Mouse (Mus musculus) midbrain, embryonic 10.5 days (tissue): Measurements from ENCODE around the gene Opcml. TPM values are rescaled to one million over a fixed set of nuclear protein-coding genes. Genes with fewer than 3 reads are reported as not detected.

ENCODE experiments used
- DNase-seq: peaks from one replicate; pipeline ENCODE4 v3.0.0-alpha.2; 2017; ENCODE audit warnings: low spot score
- H3K27ac ChIP-seq: fragments of 300-500 bp; sonication (generic); replicated peaks from 2 replicates; pipeline ENCODE4 v1.5.1; 2016; ENCODE audit warnings: mild to moderate bottlenecking
- H3K27me3 ChIP-seq: fragments of 300-500 bp; sonication (generic); 2 replicates; pipeline ENCODE4 v1.6.1; 2016; ENCODE audit warnings: low read depth, mild to moderate bottlenecking; ENCODE audit not compliant: poor library complexity, severe bottlenecking
- H3K36me3 ChIP-seq: fragments of 300-500 bp; sonication (generic); 2 replicates; pipeline ENCODE4 v1.6.1; 2016; ENCODE audit warnings: mild to moderate bottlenecking, moderate library complexity
- H3K4me1 ChIP-seq: fragments of 300-500 bp; sonication (generic); 2 replicates; pipeline ENCODE4 v1.6.1; 2016
- H3K4me3 ChIP-seq: fragments of 300-500 bp; sonication (generic); 2 replicates; pipeline ENCODE4 v1.5.1; 2016; ENCODE audit warnings: mild to moderate bottlenecking, moderate library complexity
- H3K9me3 ChIP-seq: fragments of 300-500 bp; sonication (generic); replicated peaks from 2 replicates; pipeline ENCODE4 v1.6.1; 2016; ENCODE audit warnings: mild to moderate bottlenecking
- WGBS: fragments of 180-500 bp; shearing (Covaris S2); methylation state at CpG from one replicate; pipeline ENCODE4 v1.1.7; 2016; 5-methylcytosine and 5-hydroxymethylcytosine counted together
- polyA plus RNA-seq: library from polyadenylated mRNA; unstranded; fragments of >200 nt; fragmentation: Nextera tagmentation; extraction: Ambion mirVana; gene quantifications from 2 replicates; pipeline ENCODE4 v1.2.1, GENCODE M21; 2016

The Opcml gene
- polyA plus RNA-seq, 1 experiment from 2014 or later: 2.0 TPM

DNA sequence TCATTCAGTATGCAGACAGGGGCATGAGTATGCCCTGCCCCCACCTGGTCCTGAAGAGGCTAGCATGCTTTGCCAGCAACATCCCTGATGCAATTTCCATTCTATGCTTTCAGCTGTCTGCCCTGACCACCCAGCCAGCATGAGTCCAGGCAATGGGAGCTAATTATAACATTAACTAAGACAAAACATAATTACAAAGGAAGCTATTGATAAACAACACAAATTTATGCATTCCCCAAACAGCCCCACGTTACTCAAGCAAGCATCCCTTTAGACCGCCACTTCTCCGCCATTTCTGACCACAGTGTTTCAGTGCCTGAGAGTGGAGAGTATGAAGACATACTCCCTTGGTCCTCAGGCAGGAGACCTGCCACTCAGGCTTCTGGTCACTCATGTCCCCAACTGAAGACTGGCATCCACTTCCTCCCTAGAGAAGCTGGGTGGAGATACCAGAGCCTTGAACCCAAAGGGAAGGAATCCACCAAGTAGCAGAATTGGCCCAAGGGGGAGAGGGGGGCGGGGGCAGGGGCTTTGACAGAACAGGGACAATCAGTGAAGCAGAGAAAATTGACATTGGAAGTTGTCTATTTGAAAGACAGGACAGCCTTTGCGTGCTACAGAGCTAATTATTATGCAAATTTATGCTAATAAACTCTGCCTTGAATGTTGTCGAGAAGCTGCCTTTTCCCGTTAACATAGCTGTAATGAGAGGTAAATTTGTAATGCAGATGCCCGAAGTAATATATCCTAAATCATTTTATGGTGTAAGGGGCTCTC, 464.7 kb downstream of the Opcml start:
- Histone ChIP-seq H3K27ac (no peak overlapping the region), H3K9me3 (no peaks in the 10 kb centered on the region), H3K4me1 (peaks cover 13% of the 10 kb centered on the region), H3K27me3 (peaks cover 4% of the 10 kb centered on the region; the same call in 1 of the 2 replicates), H3K36me3 (no peaks in the 10 kb centered on the region), H3K4me3 (no peak overlapping the region)
- 71% methylated on average over 8 of the region's 8 CpGs for WGBS
- no peak for DNase-seq

DNA sequence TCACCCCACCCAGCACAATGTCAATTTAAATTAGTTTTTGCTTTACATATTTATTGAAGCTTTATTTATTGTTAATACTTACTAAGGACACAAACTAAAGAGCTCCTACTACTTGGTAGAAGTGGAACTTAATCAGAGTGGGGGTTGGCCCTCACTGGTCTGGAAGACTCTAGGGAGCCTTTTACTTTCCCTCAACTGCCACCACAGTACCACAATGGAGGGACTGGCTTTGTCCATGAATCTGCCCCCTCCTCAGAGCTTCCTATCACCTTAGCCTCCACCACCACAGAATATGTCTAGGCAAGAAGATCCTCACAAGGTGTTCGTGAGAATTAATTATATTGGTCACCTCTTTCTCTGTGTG, 465.3 kb downstream of the Opcml start:
- WGBS: 90% methylated on average over 1 of the region's 1 CpGs
- Histone ChIP-seq H3K4me3 (no peak overlapping the region), H3K9me3 (no peaks in the 10 kb centered on the region), H3K27ac (no peak overlapping the region), H3K36me3 (no peaks in the 10 kb centered on the region), H3K27me3 (peaks cover 4% of the 10 kb centered on the region; the same call in 1 of the 2 replicates), H3K4me1 (peaks cover 13% of the 10 kb centered on the region)
- DNase-seq: no peak

DNA sequence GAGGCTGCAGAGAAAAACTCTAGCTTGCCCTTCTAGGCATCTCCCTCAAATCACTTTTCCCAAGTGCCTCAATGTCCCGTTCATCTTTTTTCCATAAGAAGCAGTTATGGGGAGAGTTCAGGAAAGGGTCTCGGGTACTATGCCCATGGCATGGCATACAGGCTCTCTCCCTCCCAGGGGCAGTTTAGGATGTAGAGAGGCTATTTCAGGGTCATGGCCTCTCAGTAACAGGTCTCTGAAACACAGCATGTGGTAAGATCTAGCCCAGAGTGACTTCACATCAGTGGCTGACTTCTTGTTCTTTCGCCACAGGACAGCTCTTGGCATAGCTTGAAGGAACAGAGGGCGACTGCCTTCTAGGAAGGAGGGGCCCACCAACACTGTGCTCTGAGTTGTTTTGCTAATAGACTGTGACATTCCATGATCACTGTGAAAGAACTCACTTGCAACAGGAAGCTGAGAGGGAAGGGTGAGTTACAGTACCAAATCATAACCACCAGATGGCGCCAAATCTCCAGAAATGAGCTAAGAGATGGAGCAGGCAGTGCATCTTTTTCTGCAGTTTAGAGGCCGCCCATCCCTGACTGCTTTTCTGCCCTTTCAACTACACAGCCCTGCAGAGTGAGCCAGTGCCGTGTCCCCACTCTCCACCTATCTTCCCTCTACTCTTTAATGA, 470.6 kb downstream of the Opcml start:
- WGBS: 25% methylated on average over 7 of the region's 7 CpGs
- H3K27ac ChIP-seq: no peak overlapping the region
- no peaks in the 10 kb centered on the region for H3K36me3 ChIP-seq
- no peak overlapping the region for H3K4me3 ChIP-seq
- H3K4me1 ChIP-seq: peaks cover 10% of the 10 kb centered on the region
- DNase-seq: peak; percentile 79
- no peaks in the 10 kb centered on the region for H3K9me3 ChIP-seq
- H3K27me3 ChIP-seq: peaks cover 4% of the 10 kb centered on the region

DNA sequence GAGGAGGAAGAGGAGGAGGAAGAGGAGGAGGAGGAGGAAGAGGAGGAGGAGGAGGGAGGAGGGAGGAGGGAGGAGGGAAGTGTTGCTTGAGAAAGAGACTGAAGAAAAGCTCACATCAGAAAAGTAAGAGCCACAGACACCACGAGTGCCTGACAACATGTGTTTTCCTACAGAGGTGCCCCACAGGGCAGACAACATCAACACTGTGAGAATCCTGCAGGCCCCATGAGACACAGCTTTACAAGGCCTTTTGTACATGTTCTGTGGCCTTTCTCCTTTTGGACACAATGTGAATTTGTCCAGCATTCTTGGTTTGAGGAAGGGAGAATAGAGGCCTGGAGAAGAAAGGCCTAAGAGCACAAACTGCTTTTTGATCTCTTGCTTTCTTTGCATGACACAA, 471.4 kb downstream of the Opcml start:
- no peak overlapping the region for H3K27ac ChIP-seq
- no peak for DNase-seq
- H3K9me3 ChIP-seq: no peaks in the 10 kb centered on the region
- peaks cover 4% of the 10 kb centered on the region for H3K27me3 ChIP-seq
- H3K36me3 ChIP-seq: no peaks in the 10 kb centered on the region
- 50% methylated on average over 1 of the region's 1 CpGs for WGBS
- peaks cover 10% of the 10 kb centered on the region for H3K4me1 ChIP-seq
- no peak overlapping the region for H3K4me3 ChIP-seq

DNA sequence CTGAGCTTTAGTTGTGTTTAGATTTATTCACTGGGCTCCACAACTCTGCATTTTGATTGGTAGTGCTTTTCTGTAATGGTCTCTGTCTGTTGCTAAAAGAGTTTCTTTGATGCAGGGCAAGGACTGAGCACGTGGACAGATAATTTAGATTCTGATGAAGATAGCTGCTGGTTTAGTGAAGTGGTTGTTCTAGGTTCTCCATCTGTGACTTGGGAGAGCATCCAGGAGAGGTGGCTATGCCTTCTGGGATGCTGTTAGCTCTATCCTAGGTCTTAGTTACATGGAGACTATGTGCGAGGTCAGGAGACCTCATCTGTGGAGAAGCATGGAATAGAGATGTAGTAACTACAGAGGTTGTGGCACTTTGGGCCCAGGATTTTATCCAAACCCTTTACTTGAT, 472.3 kb downstream of the Opcml start:
- peaks cover 10% of the 10 kb centered on the region for H3K4me1 ChIP-seq
- H3K27ac ChIP-seq: no peak overlapping the region
- peaks cover 4% of the 10 kb centered on the region for H3K27me3 ChIP-seq
- H3K36me3 ChIP-seq: no peaks in the 10 kb centered on the region
- H3K9me3 ChIP-seq: no peaks in the 10 kb centered on the region
- 81% methylated on average over 2 of the region's 2 CpGs for WGBS
- H3K4me3 ChIP-seq: no peak overlapping the region
- no peak for DNase-seq

DNA sequence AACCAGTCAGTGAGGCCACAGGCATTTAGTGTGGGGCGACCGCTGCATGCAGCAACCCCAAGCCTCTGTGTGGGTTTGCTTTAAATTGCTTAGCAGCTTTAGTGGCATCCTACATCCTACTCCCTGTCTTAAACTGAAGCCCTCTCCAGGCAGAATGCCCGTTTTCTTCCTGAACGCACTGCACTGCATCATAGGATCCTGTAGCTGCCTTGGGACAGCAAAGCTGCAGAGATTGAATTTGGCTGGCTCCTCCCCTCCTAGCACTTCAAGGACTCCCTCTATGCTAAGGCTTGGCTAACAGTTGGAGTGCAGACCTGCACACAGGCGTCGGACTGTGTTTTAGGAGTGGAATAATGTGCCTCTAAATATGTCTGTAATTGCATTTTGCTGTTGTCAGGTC, 474.2 kb downstream of the Opcml start:
- Histone ChIP-seq H3K4me3 (no peak overlapping the region), H3K36me3 (no peaks in the 10 kb centered on the region), H3K27ac (no peak overlapping the region), H3K27me3 (no peaks in the 10 kb centered on the region; the same call in none of the 2 replicates), H3K9me3 (no peaks in the 10 kb centered on the region), H3K4me1 (peaks cover 10% of the 10 kb centered on the region)
- WGBS: 43% methylated on average over 6 of the region's 6 CpGs
- DNase-seq: no peak

DNA sequence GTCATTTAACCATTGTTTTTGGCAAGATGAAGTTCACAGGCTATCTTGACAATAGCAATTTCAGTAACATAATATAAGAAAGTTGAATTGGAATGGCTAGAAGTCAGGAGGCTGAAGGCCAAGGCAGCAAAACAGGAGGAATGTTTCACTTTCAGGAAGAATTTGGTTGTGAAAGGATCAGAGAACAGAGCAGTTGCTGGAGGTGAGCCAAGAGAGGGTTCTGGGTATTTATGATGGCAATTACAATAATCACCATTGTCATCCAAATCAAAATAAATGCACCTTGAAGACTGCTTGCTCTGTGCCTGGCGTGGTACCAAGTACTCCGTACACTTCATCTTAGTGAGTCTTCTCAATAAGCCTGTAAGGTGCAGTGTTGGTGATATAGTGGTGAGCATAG, 483.2 kb downstream of the Opcml start:
- H3K36me3 ChIP-seq: no peaks in the 10 kb centered on the region
- no peak for DNase-seq
- H3K4me3 ChIP-seq: no peak overlapping the region
- no peaks in the 10 kb centered on the region for H3K27me3 ChIP-seq
- WGBS: 94% methylated on average over 2 of the region's 2 CpGs
- no peak overlapping the region for H3K27ac ChIP-seq
- H3K9me3 ChIP-seq: no peaks in the 10 kb centered on the region
- H3K4me1 ChIP-seq: no peaks in the 10 kb centered on the region

DNA sequence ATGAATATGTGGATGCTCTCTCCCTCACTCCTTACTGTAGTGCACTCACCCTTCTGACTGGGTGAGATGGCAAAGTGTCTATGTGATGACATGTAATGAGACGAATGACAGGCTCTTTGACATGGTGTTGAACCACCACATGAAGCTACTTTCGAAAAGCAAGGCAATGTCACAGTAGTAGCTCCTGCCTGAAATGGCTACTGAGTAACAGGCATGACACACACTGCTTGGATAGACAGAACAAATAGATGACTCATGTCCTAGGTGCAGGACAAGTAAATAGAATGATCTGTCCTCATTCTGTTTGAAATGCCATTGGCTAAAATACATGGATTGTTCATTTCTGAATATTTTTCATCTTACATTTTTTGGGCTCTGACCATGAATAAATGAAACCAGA, 488.0 kb downstream of the Opcml start:
- H3K27me3 ChIP-seq: no peaks in the 10 kb centered on the region

DNA sequence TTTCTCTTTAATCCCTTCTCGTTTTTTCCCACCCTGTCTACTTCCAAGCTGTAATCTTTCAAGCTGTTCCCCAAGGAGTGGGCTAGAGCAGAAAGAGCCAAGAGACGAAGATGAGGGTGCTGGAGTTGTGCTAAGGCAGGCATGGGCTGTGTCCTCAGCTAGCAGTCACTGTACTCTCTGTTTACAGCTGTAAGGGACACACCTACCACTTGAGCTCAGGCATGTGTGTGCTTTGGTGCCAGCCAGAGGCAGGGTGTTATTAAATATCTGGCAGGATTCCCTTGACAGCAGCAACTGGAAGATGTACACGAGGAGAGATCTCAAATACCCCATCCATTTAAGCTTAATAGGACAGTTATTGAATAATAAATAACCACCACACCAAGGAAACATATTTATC, 490.4 kb downstream of the Opcml start:
- 66% methylated on average over 3 of the region's 3 CpGs for WGBS
- no peak overlapping the region for H3K27ac ChIP-seq
- H3K4me3 ChIP-seq: no peak overlapping the region
- no peaks in the 10 kb centered on the region for H3K36me3 ChIP-seq
- H3K4me1 ChIP-seq: no peaks in the 10 kb centered on the region
- H3K27me3 ChIP-seq: no peaks in the 10 kb centered on the region
- H3K9me3 ChIP-seq: no peaks in the 10 kb centered on the region
- no peak for DNase-seq

More for the DNA sequence above, 488.0 kb downstream of the Opcml start:
- H3K4me1 ChIP-seq: no peaks in the 10 kb centered on the region
- H3K9me3 ChIP-seq: no peaks in the 10 kb centered on the region
- H3K36me3 ChIP-seq: no peaks in the 10 kb centered on the region
- H3K27ac ChIP-seq: no peak overlapping the region
- H3K4me3 ChIP-seq: no peak overlapping the region
- DNase-seq: no peak
- WGBS: 88% methylated on average over 2 of the region's 2 CpGs

DNA sequence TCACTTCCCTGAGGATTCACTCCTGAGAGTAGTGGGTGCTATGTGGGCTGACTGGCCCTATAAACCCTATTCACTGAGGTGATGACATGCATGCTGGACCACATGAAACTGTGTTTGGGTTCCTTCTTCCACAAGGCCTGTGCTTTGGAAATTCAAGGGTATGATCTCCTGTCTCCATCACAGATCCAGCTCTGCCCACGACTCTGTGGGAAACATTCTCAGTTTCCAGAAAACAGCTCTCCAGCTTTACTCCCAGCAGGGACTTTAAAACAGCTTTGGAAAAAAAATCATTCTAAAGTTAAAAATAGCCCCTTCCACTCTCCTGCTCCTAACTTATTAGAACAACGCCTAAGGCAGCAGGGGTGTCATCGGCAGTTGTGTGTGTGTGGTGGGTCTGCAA, 491.0 kb downstream of the Opcml start:
- Histone ChIP-seq H3K4me1 (no peaks in the 10 kb centered on the region), H3K27me3 (no peaks in the 10 kb centered on the region), H3K27ac (no peak overlapping the region), H3K36me3 (no peaks in the 10 kb centered on the region), H3K9me3 (no peaks in the 10 kb centered on the region), H3K4me3 (no peak overlapping the region)
- no peak for DNase-seq
- whole genome bisulfite sequencing: 69% methylated on average over 3 of the region's 3 CpGs

DNA sequence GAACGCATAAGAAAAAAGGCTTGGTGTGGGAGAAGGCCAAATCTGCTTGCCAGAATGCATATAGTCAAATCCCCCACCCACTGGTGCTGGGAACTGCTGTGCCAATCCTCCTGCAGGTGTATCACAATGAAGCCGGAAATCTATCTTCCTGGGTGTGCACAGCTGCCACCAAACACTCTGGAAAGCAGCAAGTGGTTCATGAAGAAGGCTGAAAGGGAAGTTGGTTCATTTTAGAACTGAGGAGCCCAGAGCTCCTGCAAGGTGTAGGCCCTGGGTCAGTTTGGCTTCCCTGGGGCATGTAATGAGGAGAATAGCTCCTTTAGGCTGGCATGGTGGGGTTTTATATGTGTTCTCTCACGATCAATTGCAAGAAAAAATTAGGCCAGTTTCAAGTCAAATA, 494.4 kb downstream of the Opcml start:
- Histone ChIP-seq H3K27ac (no peak overlapping the region), H3K4me3 (no peak overlapping the region), H3K27me3 (no peaks in the 10 kb centered on the region), H3K4me1 (no peaks in the 10 kb centered on the region), H3K9me3 (no peaks in the 10 kb centered on the region), H3K36me3 (no peaks in the 10 kb centered on the region)
- DNase-seq: no peak
- WGBS: 85% methylated on average over 3 of the region's 3 CpGs

DNA sequence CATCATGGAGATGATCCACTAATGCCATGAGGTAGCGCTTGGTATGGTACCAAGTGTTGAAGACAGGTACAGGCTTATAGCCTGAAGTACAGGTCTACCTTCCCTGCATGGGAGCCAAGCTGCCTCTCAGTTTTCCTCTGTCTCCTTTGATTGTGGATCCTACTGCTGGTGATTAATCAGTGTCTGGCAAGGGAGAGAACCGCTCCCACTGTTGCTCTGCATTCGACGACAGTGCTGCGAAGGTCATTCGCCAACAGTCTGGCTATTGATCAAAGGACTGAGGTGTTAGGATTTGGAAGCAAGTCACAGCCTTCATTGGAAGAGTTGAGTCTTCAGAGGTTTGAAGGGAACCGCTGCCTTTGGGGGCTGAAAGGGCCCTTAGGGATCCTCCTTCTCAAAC, 495.8 kb downstream of the Opcml start:
- DNase-seq: no peak
- 90% methylated on average over 7 of the region's 7 CpGs for WGBS
- no peak overlapping the region for H3K4me3 ChIP-seq
- no peaks in the 10 kb centered on the region for H3K36me3 ChIP-seq
- H3K27ac ChIP-seq: no peak overlapping the region
- H3K4me1 ChIP-seq: no peaks in the 10 kb centered on the region
- no peaks in the 10 kb centered on the region for H3K9me3 ChIP-seq
- H3K27me3 ChIP-seq: no peaks in the 10 kb centered on the region

DNA sequence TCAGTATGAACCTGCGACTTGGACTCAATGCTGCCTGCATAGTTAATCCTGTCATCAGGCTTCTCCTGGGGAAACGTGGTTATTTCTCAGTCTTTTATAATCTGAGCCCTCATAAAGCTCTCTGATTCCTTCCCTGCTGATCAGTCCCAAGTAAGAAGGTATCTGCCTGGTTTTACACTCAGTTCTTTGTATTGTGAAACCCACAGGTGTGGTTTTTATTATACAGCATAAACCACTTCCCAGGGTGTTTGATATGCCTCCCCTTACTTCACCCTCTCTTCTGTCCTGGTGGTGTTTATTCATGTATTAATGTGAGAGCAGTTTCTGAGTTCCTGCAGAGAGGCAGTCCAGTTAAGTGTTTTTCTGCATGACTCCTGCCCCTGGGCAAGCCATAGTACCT, 496.9 kb downstream of the Opcml start:
- no peak overlapping the region for H3K27ac ChIP-seq
- H3K9me3 ChIP-seq: no peaks in the 10 kb centered on the region
- WGBS: 73% methylated on average over 2 of the region's 2 CpGs

More for the DNA sequence above, 496.9 kb downstream of the Opcml start:
- DNase-seq: no peak
- Histone ChIP-seq H3K4me1 (no peaks in the 10 kb centered on the region), H3K36me3 (no peaks in the 10 kb centered on the region), H3K27me3 (no peaks in the 10 kb centered on the region), H3K4me3 (no peak overlapping the region)
